Mouse (Mus musculus): ENCODE measurements around the gene Adamts18.

The Adamts18 gene

GRCm38 (mm10) chr8:113848653-113849135, at the start of gene Adamts18:
Gene Adamts18 (minus strand): TSS chr8:113848738.
- no peak for DNase-seq (ENCODE audit: low spot score)

GRCm38 (mm10) chr8:113896446-113896845, 47.9 kb upstream of the Adamts18 start:
- DNase-seq (ENCODE audit: low spot score), result no peak

- DNase-seq (ENCODE audit: low spot score), result no peak
These were observed 42.8 kb upstream of the Adamts18 start for GRCm38 (mm10) chr8:113891376-113891775.

GRCm38 (mm10) chr8:113886509-113886908, 38.0 kb upstream of the Adamts18 start:
- DNase-seq (ENCODE audit: low spot score), result no peak

GRCm38 (mm10) chr8:113885101-113885500, 36.6 kb upstream of the Adamts18 start:
- no peak for DNase-seq (ENCODE audit: low spot score)

- DNase-seq (ENCODE audit: low spot score), result no peak
These were observed 35.5 kb upstream of the Adamts18 start for GRCm38 (mm10) chr8:113883994-113884393.

GRCm38 (mm10) chr8:113882558-113882957, 34.0 kb upstream of the Adamts18 start:
- DNase-seq (ENCODE audit: low spot score), result no peak

- DNase-seq (ENCODE audit: low spot score), result no peak
These were observed 30.0 kb upstream of the Adamts18 start for GRCm38 (mm10) chr8:113878411-113879006.

- DNase-seq (ENCODE audit: low spot score), result no peak
These were observed 25.0 kb upstream of the Adamts18 start for GRCm38 (mm10) chr8:113873446-113874120.

- no peak for DNase-seq (ENCODE audit: low spot score)
These were observed 23.9 kb upstream of the Adamts18 start for GRCm38 (mm10) chr8:113872436-113872835.

GRCm38 (mm10) chr8:113866530-113866929, 18.0 kb upstream of the Adamts18 start:
- DNase-seq (ENCODE audit: low spot score), result no peak

- no peak for DNase-seq (ENCODE audit: low spot score)
These were observed 17.0 kb upstream of the Adamts18 start for GRCm38 (mm10) chr8:113865326-113866093.

GRCm38 (mm10) chr8:113859890-113860683, 11.5 kb upstream of the Adamts18 start:
- no peak for DNase-seq (ENCODE audit: low spot score)

GRCm38 (mm10) chr8:113858801-113859200, 10.3 kb upstream of the Adamts18 start:
- no peak for DNase-seq (ENCODE audit: low spot score)

- DNase-seq (ENCODE audit: low spot score), result no peak
These were observed 6.2 kb upstream of the Adamts18 start for GRCm38 (mm10) chr8:113854622-113855293.

- no peak for DNase-seq (ENCODE audit: low spot score)
These were observed 5.2 kb upstream of the Adamts18 start for GRCm38 (mm10) chr8:113853714-113854113.

- no peak for DNase-seq (ENCODE audit: low spot score)
These were observed 3.1 kb upstream of the Adamts18 start for GRCm38 (mm10) chr8:113851655-113852054.

- no peak for DNase-seq (ENCODE audit: low spot score)
These were observed 371 bp downstream of the Adamts18 start for GRCm38 (mm10) chr8:113848081-113848652.

- DNase-seq (ENCODE audit: low spot score), result no peak
These were observed 895 bp downstream of the Adamts18 start for GRCm38 (mm10) chr8:113847606-113848080.

- no peak for DNase-seq (ENCODE audit: low spot score)
These were observed 1.9 kb downstream of the Adamts18 start for GRCm38 (mm10) chr8:113846669-113847068.

- DNase-seq (ENCODE audit: low spot score), result no peak
These were observed 3.7 kb downstream of the Adamts18 start for GRCm38 (mm10) chr8:113844801-113845301.

All from ovary, postnatal 10 days (tissue).